Mouse (Mus musculus): ENCODE results near the gene Slc35f2. TPM values are rescaled to one million over a fixed set of nuclear protein-coding genes. Genes with fewer than 3 reads are reported as not detected.

The Slc35f2 gene
- total and polyA plus RNA-seq, 2 experiments = 0.10 to 0.18 TPM

DNA sequence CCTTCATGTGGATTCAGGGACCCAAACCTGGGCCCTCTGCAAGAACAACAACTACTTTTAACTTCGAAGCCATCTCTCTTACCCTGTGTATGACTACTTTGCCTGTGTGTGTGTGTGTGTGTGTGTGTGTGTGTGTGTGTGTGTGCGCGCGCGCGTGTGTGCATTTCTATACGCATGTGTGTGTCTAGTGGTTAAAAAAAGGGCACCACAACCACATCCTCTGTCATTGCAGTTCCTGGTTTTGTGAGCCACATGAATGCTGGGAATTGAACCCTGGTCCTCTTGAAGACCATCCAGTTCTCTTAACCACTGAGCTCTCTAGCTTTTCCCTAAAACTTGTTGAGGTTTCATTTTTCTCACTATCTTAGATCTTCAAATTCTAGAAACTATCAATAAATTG, 31.6 kb downstream of the Slc35f2 start:
- no peak for DNase-seq (ENCODE audit: extremely low read depth, low read depth, low spot score)
- H3K4me3 ChIP-seq (ENCODE audit: insufficient read depth, low read depth, low read length) = no peak overlapping the region
- H3K27me3 ChIP-seq (ENCODE audit: control insufficient read depth, insufficient read depth, low read length) = no peaks in the 10 kb centered on the region
- no peak overlapping the region for H3K27ac ChIP-seq (replicated peaks; ENCODE audit: insufficient read depth, low read depth, low read length)
- no peaks in the 10 kb centered on the region for H3K4me1 ChIP-seq (ENCODE audit: control insufficient read depth, insufficient read depth, low read length)
- no peaks in the 10 kb centered on the region for H3K36me3 ChIP-seq (ENCODE audit: control insufficient read depth, insufficient read depth, low read length)
- no peak overlapping the region for H3K9ac ChIP-seq (ENCODE audit: low read depth, low read length)
- no peaks in the 10 kb centered on the region for H3K79me2 ChIP-seq (ENCODE audit: control insufficient read depth, insufficient read depth, low read length)
- TF ChIP-seq CTCF (IDR thresholded peaks at IDR 0.05; ENCODE audit: low read depth, low read length) (no peak), POLR2A (IDR thresholded peaks at IDR 0.05; ENCODE audit: extremely low read depth, insufficient read depth, low read length) (no peak)
- WGBS = 94% methylated on average over 7 of the region's 7 CpGs

DNA sequence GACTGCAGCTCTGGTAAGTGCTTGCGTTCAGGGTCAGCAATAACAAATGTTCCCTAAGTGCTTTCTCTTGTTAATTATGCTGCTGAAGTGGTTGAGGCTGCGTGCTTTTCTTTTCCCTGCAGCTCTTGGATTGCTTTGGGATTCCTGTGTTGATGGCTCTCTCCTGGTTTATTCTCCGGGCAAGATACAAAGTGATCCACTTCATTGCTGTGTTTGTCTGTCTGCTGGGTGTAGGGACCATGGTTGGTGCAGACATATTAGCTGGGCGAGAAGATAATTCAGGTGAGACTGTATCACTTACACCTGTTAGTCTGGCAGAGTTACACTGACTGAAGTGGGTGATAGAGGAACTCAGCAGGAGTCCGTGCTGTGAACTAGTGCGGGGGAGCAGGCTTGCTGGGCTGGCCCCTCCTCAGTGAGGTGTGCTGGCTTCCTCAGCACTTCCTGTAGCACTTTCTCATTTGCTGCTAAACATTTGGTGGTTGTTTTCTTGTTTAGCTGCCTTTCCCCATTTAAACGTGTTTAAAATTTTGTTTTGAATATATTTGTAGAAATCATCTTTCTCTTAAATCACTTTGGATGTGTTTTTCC, 35.3 kb downstream of the Slc35f2 start:
- WGBS = 42% methylated on average over 7 of the region's 7 CpGs
- no peak overlapping the region for H3K9ac ChIP-seq (ENCODE audit: low read depth, low read length)

DNA sequence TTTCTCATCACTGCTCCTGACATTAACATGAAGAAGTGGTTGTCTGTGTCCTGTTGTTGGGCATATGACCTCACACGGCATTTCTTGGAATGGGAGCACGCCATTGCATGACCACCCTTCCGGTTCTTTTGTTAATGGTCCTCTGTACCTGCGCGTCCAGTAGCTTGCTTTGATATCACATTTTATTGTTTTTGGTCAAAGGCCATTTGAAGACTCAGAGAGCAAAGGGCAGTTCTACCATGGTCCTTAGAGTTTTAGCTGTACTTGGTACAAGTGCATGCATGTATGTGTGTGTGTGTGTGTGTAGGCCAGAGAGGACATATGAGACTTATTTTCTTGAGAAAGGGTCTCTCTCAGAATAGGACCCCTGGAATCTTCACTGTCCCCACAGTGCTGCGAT, 42.1 kb downstream of the Slc35f2 start:
- Histone ChIP-seq H3K79me2 (ENCODE audit: control insufficient read depth, insufficient read depth, low read length) (no peaks in the 10 kb centered on the region), H3K9ac (ENCODE audit: low read depth, low read length) (no peak overlapping the region), H3K4me1 (ENCODE audit: control insufficient read depth, insufficient read depth, low read length) (no peaks in the 10 kb centered on the region), H3K27me3 (ENCODE audit: control insufficient read depth, insufficient read depth, low read length) (no peaks in the 10 kb centered on the region), H3K4me3 (ENCODE audit: insufficient read depth, low read depth, low read length) (no peak overlapping the region), H3K27ac (replicated peaks; ENCODE audit: insufficient read depth, low read depth, low read length) (no peak overlapping the region), H3K36me3 (ENCODE audit: control insufficient read depth, insufficient read depth, low read length) (no peaks in the 10 kb centered on the region)
- WGBS = 95% methylated on average over 6 of the region's 6 CpGs
- no peak for TF ChIP-seq POLR2A (IDR thresholded peaks at IDR 0.05; ENCODE audit: extremely low read depth, insufficient read depth, low read length)
- no peak for TF ChIP-seq CTCF (IDR thresholded peaks at IDR 0.05; ENCODE audit: low read depth, low read length)
- no peak for DNase-seq (ENCODE audit: extremely low read depth, low read depth, low spot score)

More for the DNA sequence above, 35.3 kb downstream of the Slc35f2 start:
- Histone ChIP-seq H3K4me3 (ENCODE audit: insufficient read depth, low read depth, low read length) (no peak overlapping the region), H3K36me3 (ENCODE audit: control insufficient read depth, insufficient read depth, low read length) (no peaks in the 10 kb centered on the region), H3K27me3 (ENCODE audit: control insufficient read depth, insufficient read depth, low read length) (no peaks in the 10 kb centered on the region), H3K79me2 (ENCODE audit: control insufficient read depth, insufficient read depth, low read length) (no peaks in the 10 kb centered on the region), H3K27ac (replicated peaks; ENCODE audit: insufficient read depth, low read depth, low read length) (no peak overlapping the region), H3K4me1 (ENCODE audit: control insufficient read depth, insufficient read depth, low read length) (no peaks in the 10 kb centered on the region)
- no peak for TF ChIP-seq POLR2A (IDR thresholded peaks at IDR 0.05; ENCODE audit: extremely low read depth, insufficient read depth, low read length)
- TF ChIP-seq CTCF (IDR thresholded peaks at IDR 0.05; ENCODE audit: low read depth, low read length) = no peak
- no peak for DNase-seq (ENCODE audit: extremely low read depth, low read depth, low spot score)

DNA sequence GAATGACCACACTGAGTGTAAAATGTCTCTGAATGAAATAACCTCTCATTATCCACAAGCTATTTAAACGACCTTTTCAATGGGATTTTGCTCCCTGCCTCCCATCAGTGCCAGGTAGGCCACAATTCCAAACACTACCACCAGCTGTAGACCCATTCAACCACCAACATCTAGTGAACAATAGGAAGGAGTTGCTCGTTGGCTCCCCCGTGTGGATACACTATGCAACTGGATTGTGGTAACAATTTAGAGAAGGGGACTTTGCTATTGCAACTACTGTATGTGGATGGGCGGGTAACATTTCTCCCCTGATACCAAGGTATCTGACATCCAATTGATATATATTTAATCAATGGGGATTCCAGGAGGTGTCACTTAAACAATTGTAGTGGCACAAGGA, 47.4 kb downstream of the Slc35f2 start:
- 23% methylated on average over 4 of the region's 4 CpGs for WGBS
- Histone ChIP-seq H3K4me1 (ENCODE audit: control insufficient read depth, insufficient read depth, low read length) (no peaks in the 10 kb centered on the region), H3K79me2 (ENCODE audit: control insufficient read depth, insufficient read depth, low read length) (no peaks in the 10 kb centered on the region), H3K27me3 (ENCODE audit: control insufficient read depth, insufficient read depth, low read length) (no peaks in the 10 kb centered on the region), H3K9ac (ENCODE audit: low read depth, low read length) (no peak overlapping the region), H3K36me3 (ENCODE audit: control insufficient read depth, insufficient read depth, low read length) (no peaks in the 10 kb centered on the region), H3K4me3 (ENCODE audit: insufficient read depth, low read depth, low read length) (no peak overlapping the region), H3K27ac (replicated peaks; ENCODE audit: insufficient read depth, low read depth, low read length) (no peak overlapping the region)
- no peak for TF ChIP-seq POLR2A (IDR thresholded peaks at IDR 0.05; ENCODE audit: extremely low read depth, insufficient read depth, low read length)
- peak; percentile 47; the same call in 1 of the 2 replicates for TF ChIP-seq CTCF (IDR thresholded peaks at IDR 0.05; ENCODE audit: low read depth, low read length)
- DNase-seq (ENCODE audit: extremely low read depth, low read depth, low spot score) = peak; percentile 22

DNA sequence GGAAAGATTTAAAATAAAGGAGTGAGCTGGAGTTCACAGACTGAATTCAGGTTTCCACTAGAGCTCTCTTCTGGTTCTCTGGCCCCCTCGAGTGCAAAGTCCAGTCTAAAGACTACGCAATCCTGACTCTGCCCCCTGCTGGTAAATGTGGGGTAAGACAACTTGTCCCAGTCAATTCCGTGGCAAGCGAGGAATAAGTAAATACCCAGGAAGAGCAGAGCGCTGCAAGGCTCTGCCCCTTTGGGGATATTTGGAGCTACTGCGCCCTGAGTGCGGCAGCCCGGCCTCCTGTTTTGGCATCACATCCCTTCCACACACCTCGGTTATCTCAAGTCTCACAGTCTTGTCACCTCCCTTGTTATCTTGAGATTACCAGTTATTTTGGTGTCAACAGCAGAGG, 54.0 kb downstream of the Slc35f2 start:
- no peaks in the 10 kb centered on the region for H3K79me2 ChIP-seq (ENCODE audit: control insufficient read depth, insufficient read depth, low read length)
- 5% methylated on average over 9 of the region's 9 CpGs for WGBS
- peak; percentile 58 for TF ChIP-seq CTCF (IDR thresholded peaks at IDR 0.05; ENCODE audit: low read depth, low read length)
- TF ChIP-seq POLR2A (IDR thresholded peaks at IDR 0.05; ENCODE audit: extremely low read depth, insufficient read depth, low read length) = no peak
- no peaks in the 10 kb centered on the region for H3K27me3 ChIP-seq (ENCODE audit: control insufficient read depth, insufficient read depth, low read length)
- H3K9ac ChIP-seq (ENCODE audit: low read depth, low read length) = no peak overlapping the region
- H3K4me3 ChIP-seq (ENCODE audit: insufficient read depth, low read depth, low read length) = no peak overlapping the region
- H3K36me3 ChIP-seq (ENCODE audit: control insufficient read depth, insufficient read depth, low read length) = no peaks in the 10 kb centered on the region
- H3K27ac ChIP-seq (replicated peaks; ENCODE audit: insufficient read depth, low read depth, low read length) = no peak overlapping the region
- peaks cover 2% of the 10 kb centered on the region for H3K4me1 ChIP-seq (ENCODE audit: control insufficient read depth, insufficient read depth, low read length)
- DNase-seq (ENCODE audit: extremely low read depth, low read depth, low spot score) = peak; percentile 24

DNA sequence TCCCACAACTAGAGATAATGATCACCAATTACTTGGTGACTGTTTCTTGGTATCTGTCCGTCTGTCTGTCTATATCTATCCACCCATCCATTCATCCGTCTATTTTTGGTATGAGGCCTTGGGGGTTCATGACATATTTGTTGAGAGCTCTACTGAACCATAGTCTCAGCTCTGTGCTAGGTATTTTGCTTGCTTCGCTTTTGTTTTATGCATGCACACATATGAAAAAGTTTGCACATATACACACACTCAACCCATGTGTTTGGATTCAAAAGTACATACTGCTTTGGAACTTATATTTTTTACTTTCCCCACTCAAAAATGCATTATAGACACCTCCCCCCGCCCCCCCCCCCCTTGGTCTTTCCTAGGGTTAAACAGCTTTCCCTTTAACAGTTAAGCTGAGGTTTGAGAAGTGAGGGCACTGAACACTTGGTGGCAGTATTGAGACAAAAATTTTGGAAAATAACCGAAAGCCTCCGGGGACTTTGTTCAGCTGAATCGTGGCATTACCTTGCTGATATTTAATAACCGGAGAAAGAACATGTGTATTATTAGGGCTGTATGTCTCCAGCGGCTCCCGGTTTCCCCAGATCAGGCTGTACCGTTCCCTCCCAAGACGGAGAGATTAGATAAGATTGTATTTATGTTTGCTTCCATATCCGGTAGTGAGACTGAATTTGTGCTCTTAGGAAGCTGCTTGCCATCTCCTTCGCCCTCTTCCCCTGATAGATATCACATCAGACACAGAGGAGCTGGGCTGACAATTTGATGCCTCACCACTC, 57.9 kb downstream of the Slc35f2 start:
- WGBS = 15% methylated on average over 14 of the region's 14 CpGs
- Histone ChIP-seq H3K4me3 (ENCODE audit: insufficient read depth, low read depth, low read length) (peak overlapping the region; percentile 22), H3K4me1 (ENCODE audit: control insufficient read depth, insufficient read depth, low read length) (peaks cover 2% of the 10 kb centered on the region), H3K27ac (replicated peaks; ENCODE audit: insufficient read depth, low read depth, low read length) (no peak overlapping the region), H3K36me3 (ENCODE audit: control insufficient read depth, insufficient read depth, low read length) (no peaks in the 10 kb centered on the region), H3K27me3 (ENCODE audit: control insufficient read depth, insufficient read depth, low read length) (no peaks in the 10 kb centered on the region), H3K9ac (ENCODE audit: low read depth, low read length) (no peak overlapping the region), H3K79me2 (ENCODE audit: control insufficient read depth, insufficient read depth, low read length) (no peaks in the 10 kb centered on the region)
- DNase-seq (ENCODE audit: extremely low read depth, low read depth, low spot score) = peak; percentile 57
- TF ChIP-seq CTCF (IDR thresholded peaks at IDR 0.05; ENCODE audit: low read depth, low read length) (0 out of 2 replicates have a peak, but pooled peaks have one; percentile 9), POLR2A (IDR thresholded peaks at IDR 0.05; ENCODE audit: extremely low read depth, insufficient read depth, low read length) (no peak)

Measured in liver, adult 2 months (tissue).